ENCODE assay signal across 24 mouse cellular contexts in genomic region chr8:106638768-106639295, GRCm38 (mm10). TPM values are rescaled to one million over a fixed set of nuclear protein-coding genes. Genes with fewer than 3 reads are reported as not detected.
DNase-seq lines count a peak whose midpoint lies in the region; ATAC-seq and TF ChIP-seq lines count a peak whose summit lies in the region.
"Had no signal": no experiment of that assay in that cellular context is flagged by ENCODE, and none has a peak within 500 bp of the region (broad histone marks: within the 10 kb centered on the region; RNA-seq: fewer than 3 reads in every experiment).

No protein-coding gene starts in this region.

- H3K27ac ChIP-seq in kidney, adult 2 months (ENCODE audit: insufficient read depth, low read depth, low read length) = no peak overlapping the region
- peak overlapping the region; percentile 41 for H3K27ac ChIP-seq in lung, embryonic 15.5 days
- H3K27ac ChIP-seq in intestine, embryonic 15.5 days = no peak overlapping the region
- 0 out of 2 replicates have a peak overlapping the region, but pooled peaks have one; percentile 1 for H3K27ac ChIP-seq in limb, embryonic 10.5 days
- H3K27ac ChIP-seq in stomach, postnatal 0 days (replicated peaks) = no peak overlapping the region
- H3K27ac ChIP-seq: heart, embryonic 10.5 days; heart, embryonic 15.5 days; layer of hippocampus, adult 2 months; liver, embryonic 14.5 days had no signal

- TF ChIP-seq CTCF in kidney, adult 2 months (conservative IDR thresholded peaks at IDR 0.05; ENCODE audit: insufficient read depth, insufficient read length, low read depth, low read length) = no peak
- no peak for TF ChIP-seq CTCF in lung, adult 2 months (IDR thresholded peaks at IDR 0.05; ENCODE audit: insufficient read depth, low read length)
- no peak for TF ChIP-seq CTCF in stomach, postnatal 0 days (IDR thresholded peaks at IDR 0.05; ENCODE audit: low read depth)

- no peaks in the 10 kb centered on the region for H3K27me3 ChIP-seq in kidney, adult 2 months (replicated peaks; ENCODE audit: control insufficient read depth, insufficient read depth, low read length)
- no peaks in the 10 kb centered on the region for H3K27me3 ChIP-seq in lung, embryonic 15.5 days
- H3K27me3 ChIP-seq in intestine, embryonic 15.5 days (replicated peaks) = no peaks in the 10 kb centered on the region
- no peaks in the 10 kb centered on the region for H3K27me3 ChIP-seq in limb, embryonic 10.5 days (ENCODE audit: low read depth, poor library complexity, severe bottlenecking)
- H3K27me3 ChIP-seq in stomach, postnatal 0 days (ENCODE audit: control insufficient read depth, insufficient read depth, low read length) = no peaks in the 10 kb centered on the region
- H3K27me3 ChIP-seq: heart, embryonic 15.5 days had no signal

- TF ChIP-seq EP300 in stomach, postnatal 0 days (optimal IDR thresholded peaks at IDR 0.05) = no peak

- peaks cover 33% of the 10 kb centered on the region for H3K4me1 ChIP-seq in kidney, adult 2 months (ENCODE audit: control insufficient read depth, insufficient read depth, low read length)
- H3K4me1 ChIP-seq in lung, embryonic 15.5 days = peaks cover 54% of the 10 kb centered on the region
- H3K4me1 ChIP-seq in lung, adult 2 months (ENCODE audit: control insufficient read depth, insufficient read depth, low read length) = peaks cover 2% of the 10 kb centered on the region; the same call in 1 of the 2 replicates
- H3K4me1 ChIP-seq in intestine, embryonic 15.5 days (replicated peaks) = peaks cover 41% of the 10 kb centered on the region
- H3K4me1 ChIP-seq in limb, embryonic 10.5 days = peaks cover 16% of the 10 kb centered on the region; the same call in 1 of the 2 replicates
- H3K4me1 ChIP-seq in stomach, postnatal 0 days (replicated peaks; ENCODE audit: control insufficient read depth, insufficient read depth) = peaks cover 5% of the 10 kb centered on the region; the same call in 1 of the 2 replicates
- H3K4me1 ChIP-seq: heart, embryonic 15.5 days had no signal

- no peak for ATAC-seq in lung, embryonic 15.5 days (ENCODE audit: borderline replicate concordance, extremely low read depth, low FRiP score, low TSS enrichment)
- ATAC-seq in intestine, embryonic 15.5 days = no peak
- ATAC-seq in stomach, postnatal 0 days (ENCODE audit: low FRiP score, low TSS enrichment) = no peak
- ATAC-seq: CD4-positive, CD25-positive, alpha-beta regulatory T cell, adult 4 months; forebrain, embryonic 14.5 days; hindbrain, embryonic 16.5 days had no signal

- H3K9ac ChIP-seq in lung, embryonic 15.5 days = no peak overlapping the region
- no peak overlapping the region for H3K9ac ChIP-seq in intestine, embryonic 15.5 days
- H3K9ac ChIP-seq in stomach, postnatal 0 days (ENCODE audit: low read length) = no peak overlapping the region
- H3K9ac ChIP-seq: heart, embryonic 15.5 days; liver, embryonic 14.5 days had no signal

- WGBS in kidney, adult 2 months = 54% methylated on average over 7 of the region's 7 CpGs
- 67% methylated on average over 7 of the region's 7 CpGs for WGBS in lung, embryonic 15.5 days
- WGBS in lung, adult 2 months = 79% methylated on average over 7 of the region's 7 CpGs
- WGBS in intestine, embryonic 15.5 days = 69% methylated on average over 7 of the region's 7 CpGs
- 86% methylated on average over 7 of the region's 7 CpGs for WGBS in limb, embryonic 10.5 days
- WGBS in stomach, postnatal 0 days = 69% methylated on average over 7 of the region's 7 CpGs

- no peaks in the 10 kb centered on the region for H3K9me3 ChIP-seq in lung, embryonic 15.5 days
- H3K9me3 ChIP-seq in intestine, embryonic 15.5 days = no peaks in the 10 kb centered on the region
- H3K9me3 ChIP-seq in limb, embryonic 10.5 days (replicated peaks) = no peaks in the 10 kb centered on the region
- no peaks in the 10 kb centered on the region for H3K9me3 ChIP-seq in stomach, postnatal 0 days (ENCODE audit: control insufficient read depth, low read length)
- H3K9me3 ChIP-seq: heart, embryonic 10.5 days; heart, embryonic 15.5 days had no signal

- TF ChIP-seq POLR2A in kidney, adult 2 months (IDR thresholded peaks at IDR 0.05; ENCODE audit: low read depth, low read length) = no peak
- no peak for TF ChIP-seq POLR2A in lung, adult 2 months (IDR thresholded peaks at IDR 0.05; ENCODE audit: borderline replicate concordance, extremely low read depth, low read depth, low read length)

- H3K4me2 ChIP-seq in lung, embryonic 15.5 days = no peak overlapping the region
- 0 out of 2 replicates have a peak overlapping the region, but pooled peaks have one; percentile 7 for H3K4me2 ChIP-seq in intestine, embryonic 15.5 days (replicated peaks)
- H3K4me2 ChIP-seq in stomach, postnatal 0 days (replicated peaks; ENCODE audit: low read depth) = no peak overlapping the region
- H3K4me2 ChIP-seq: heart, embryonic 15.5 days had no signal

- no peak overlapping the region for H3K4me3 ChIP-seq in kidney, adult 2 months (ENCODE audit: insufficient read depth, low read depth, low read length)
- no peak overlapping the region for H3K4me3 ChIP-seq in lung, embryonic 15.5 days
- no peak overlapping the region for H3K4me3 ChIP-seq in lung, adult 2 months (replicated peaks; ENCODE audit: extremely low read depth, low read depth, low read length)
- no peak overlapping the region for H3K4me3 ChIP-seq in intestine, embryonic 15.5 days (replicated peaks)
- no peak overlapping the region for H3K4me3 ChIP-seq in limb, embryonic 10.5 days
- no peak overlapping the region for H3K4me3 ChIP-seq in stomach, postnatal 0 days (ENCODE audit: low read depth, low read length)
- H3K4me3 ChIP-seq: heart, embryonic 10.5 days; heart, embryonic 15.5 days; layer of hippocampus, adult 2 months had no signal

- no peaks in the 10 kb centered on the region for H3K36me3 ChIP-seq in kidney, adult 2 months (ENCODE audit: control insufficient read depth, insufficient read depth, low read length)
- H3K36me3 ChIP-seq in lung, embryonic 15.5 days = no peaks in the 10 kb centered on the region
- no peaks in the 10 kb centered on the region for H3K36me3 ChIP-seq in intestine, embryonic 15.5 days
- H3K36me3 ChIP-seq in limb, embryonic 10.5 days = no peaks in the 10 kb centered on the region
- H3K36me3 ChIP-seq in stomach, postnatal 0 days (ENCODE audit: control insufficient read depth, insufficient read depth, low read length) = no peaks in the 10 kb centered on the region
- H3K36me3 ChIP-seq: heart, embryonic 10.5 days; heart, embryonic 15.5 days had no signal

- peak; percentile 84 for DNase-seq in kidney, adult 2 months
- DNase-seq in kidney, postnatal 4 days = no peak
- no peak for DNase-seq in lung, adult 2 months
- no peak for DNase-seq in limb, embryonic 10.5 days (ENCODE audit: low spot score)
- DNase-seq in stomach, postnatal 0 days (ENCODE audit: low spot score) = no peak
- DNase-seq: adrenal gland, adult 8-10 months; cerebellum, adult 8-10 months; cerebellum, postnatal 25 days; gastrocnemius, postnatal 14 days; lung, postnatal 10 days; midbrain, embryonic 14.5 days; retina, postnatal 1 day; right cerebral cortex, postnatal 25 days; thymus, adult 2 months; thymus, postnatal 36 days had no signal

RNA-seq across cellular contexts. Expression of gene Cdh1, which starts 35.7 kb away (rescaled TPM):
- 68.7 and 81.7 TPM in 2 replicates for polyA plus RNA-seq in kidney, adult 2 months (2012; rRNA removed)
- polyA plus RNA-seq in lung, embryonic 15.5 days (2015; fragmentation: Nextera tagmentation; extraction: Ambion mirVana) = 106 and 117 TPM in 2 replicates
- polyA plus RNA-seq in lung, adult 2 months (2012; rRNA removed) = 124 and 140 TPM in 2 replicates
- polyA plus RNA-seq in intestine, embryonic 15.5 days (2015; fragmentation: Nextera tagmentation; extraction: Ambion mirVana) = 152 and 158 TPM in 2 replicates
- 15.4 and 16.4 TPM in 2 replicates for polyA plus RNA-seq in limb, embryonic 10.5 days (2016; fragmentation: Nextera tagmentation; extraction: Ambion mirVana)
- polyA plus RNA-seq in stomach, postnatal 0 days (2015; fragmentation: Nextera tagmentation; extraction: Ambion mirVana) = 118 and 131 TPM in 2 replicates

RNA-seq across cellular contexts. Expression of gene Tango6, which starts 44.0 kb away (rescaled TPM):
- 6.1 TPM in 2 replicates for polyA plus RNA-seq in kidney, adult 2 months (2012; rRNA removed)
- 11.4 and 12.1 TPM in 2 replicates for polyA plus RNA-seq in lung, embryonic 15.5 days (2015; fragmentation: Nextera tagmentation; extraction: Ambion mirVana)
- polyA plus RNA-seq in lung, adult 2 months (2012; rRNA removed) = 4.3 and 5.9 TPM in 2 replicates
- polyA plus RNA-seq in intestine, embryonic 15.5 days (2015; fragmentation: Nextera tagmentation; extraction: Ambion mirVana) = 8.3 and 9.1 TPM in 2 replicates
- 15.5 and 16.1 TPM in 2 replicates for polyA plus RNA-seq in limb, embryonic 10.5 days (2016; fragmentation: Nextera tagmentation; extraction: Ambion mirVana)
- 3.0 and 3.1 TPM in 2 replicates for polyA plus RNA-seq in stomach, postnatal 0 days (2015; fragmentation: Nextera tagmentation; extraction: Ambion mirVana)

Comparison
In these comparisons a context has a peak if more than half of its experiments do, and no peak if none do; other contexts are left out.
1. H3K27ac ChIP-seq: peak in lung, embryonic 15.5 days (single experiment) and limb, embryonic 10.5 days (single experiment); none in kidney, adult 2 months (single experiment), intestine, embryonic 15.5 days (single experiment) and stomach, postnatal 0 days (single experiment).